Mouse (Mus musculus) bone marrow macrophage, adult 2 months (primary cell): Measurements from ENCODE around the gene Zfp568. TPM values are rescaled to one million over a fixed set of nuclear protein-coding genes. Genes with fewer than 3 reads are reported as not detected.

ENCODE experiments used
- H3K27ac ChIP-seq: 2 replicates; pipeline ENCODE4 v1.5.1; 2012; ENCODE audit warnings: low read depth, low read length; ENCODE audit not compliant: insufficient read depth
- H3K4me1 ChIP-seq: 2 replicates; pipeline ENCODE4 v1.6.1; 2012; ENCODE audit warnings: low read length; ENCODE audit not compliant: control insufficient read depth, insufficient read depth
- H3K4me3 ChIP-seq: 2 replicates; pipeline ENCODE4 v1.5.1; 2012; ENCODE audit warnings: mild to moderate bottlenecking, low read length, moderate library complexity; ENCODE audit not compliant: insufficient read depth
- CTCF ChIP-seq: IDR thresholded peaks from 2 replicates; pipeline ENCODE4 v1.5.1; 2012; ENCODE audit warnings: low read depth, mild to moderate bottlenecking, low read length, moderate library complexity
- POLR2A ChIP-seq: IDR thresholded peaks from 2 replicates; pipeline ENCODE4 v1.6.1; 2012; ENCODE audit warnings: mild to moderate bottlenecking, low read depth, low read length, borderline replicate concordance
- polyA plus RNA-seq: library from polyadenylated mRNA; stranded (reverse); fragments of >200 nt; gene quantifications from 2 replicates; pipeline ENCODE4 v1.2.4, GENCODE M21; 2012; ENCODE audit not compliant: missing spikeins, insufficient read depth, insufficient read length

Zfp568 gene
- polyA plus RNA-seq, 1 experiment: 3.6 TPM

DNA sequence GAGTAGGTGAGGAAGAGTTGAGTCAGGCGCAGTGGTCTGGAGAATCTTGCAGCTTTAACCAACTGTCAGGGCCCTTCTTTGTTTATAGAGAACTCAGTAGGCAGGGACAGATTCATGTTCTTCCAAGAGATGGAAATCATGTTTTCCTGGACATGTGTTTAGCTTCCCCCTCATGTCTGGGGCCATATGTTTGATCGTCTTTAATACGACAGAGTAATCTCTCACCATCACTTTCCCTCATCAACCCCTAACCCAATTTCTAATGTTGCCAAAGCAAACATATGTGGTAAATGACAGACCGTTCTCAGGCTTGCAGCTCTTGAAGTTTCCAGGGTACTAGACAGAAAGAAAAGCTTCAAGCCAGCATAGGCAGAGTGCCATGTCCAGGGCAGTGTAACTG is 64.4 kb downstream of the Zfp568 start:
- TF ChIP-seq POLR2A (no peak), CTCF (no peak)
- H3K4me3 ChIP-seq: no peak overlapping the region
- peaks cover 6% of the 10 kb centered on the region for H3K4me1 ChIP-seq
- H3K27ac ChIP-seq: no peak overlapping the region

DNA sequence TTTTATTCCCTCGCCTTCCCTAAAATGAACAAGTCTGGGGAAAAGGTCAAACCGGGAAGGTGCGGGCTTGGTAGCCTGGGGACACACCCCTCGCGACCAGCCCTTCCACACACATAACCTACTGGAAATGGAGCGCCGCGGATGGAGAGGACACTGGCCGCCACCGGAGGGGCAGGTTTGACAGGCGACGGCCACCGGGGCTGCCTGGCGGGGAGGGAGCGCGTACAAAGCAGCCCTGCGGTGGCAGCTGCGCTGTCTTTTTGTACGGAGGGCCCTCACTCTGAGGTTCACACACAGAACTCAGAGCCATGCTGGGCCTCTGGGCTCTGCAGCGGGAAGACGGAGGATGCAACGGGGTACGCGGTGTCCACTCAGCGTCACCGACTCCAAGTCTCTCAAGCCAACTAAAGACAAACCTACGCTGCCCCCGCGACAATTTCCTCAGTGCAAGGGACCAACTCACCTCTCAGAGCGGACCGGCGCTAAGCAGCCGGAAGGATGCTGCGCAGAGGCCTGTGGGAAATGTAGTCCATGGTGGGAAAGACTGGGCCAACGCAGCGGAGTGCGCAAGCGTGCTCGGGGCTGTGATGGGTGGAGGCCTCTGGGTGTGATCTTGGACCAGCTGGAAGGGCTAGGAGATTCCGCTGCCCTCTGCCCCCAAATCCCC is 67.3 kb downstream of the Zfp568 start, which contains the start of gene Zfp14:
Zfp14 (minus strand) TSS at position 499 of the 667 bp plus-strand sequence.
- Histone ChIP-seq H3K4me1 (no peaks in the 10 kb centered on the region), H3K4me3 (peak within 1 kb of the TSS; percentile 69), H3K27ac (no peak within 1 kb of the TSS)
- TF ChIP-seq POLR2A: no peak; the same call in 1 of the 2 replicates
- TF ChIP-seq CTCF: no peak

DNA sequence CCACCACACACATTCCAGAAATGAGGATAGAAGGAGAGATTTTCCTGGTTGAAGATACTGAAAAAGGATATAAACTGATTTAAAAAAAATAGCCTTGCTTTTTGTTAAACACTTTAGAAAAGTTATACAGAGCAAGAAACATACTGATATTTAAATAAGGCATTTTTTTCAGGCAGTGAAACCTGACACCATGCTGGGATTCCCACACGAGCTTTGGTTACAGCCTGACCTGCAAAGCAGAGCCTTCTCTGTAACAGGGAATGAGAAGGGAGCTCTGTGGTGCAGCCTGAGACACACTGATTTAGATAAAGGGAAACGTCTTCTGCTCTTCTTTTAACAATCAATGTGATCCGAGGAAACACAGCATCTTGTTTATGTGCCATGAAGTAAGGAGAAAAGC is 69.8 kb downstream of the Zfp568 start:
- TF ChIP-seq CTCF (no peak), POLR2A (no peak)
- Histone ChIP-seq H3K27ac (no peak overlapping the region), H3K4me1 (no peaks in the 10 kb centered on the region), H3K4me3 (no peak overlapping the region)

DNA sequence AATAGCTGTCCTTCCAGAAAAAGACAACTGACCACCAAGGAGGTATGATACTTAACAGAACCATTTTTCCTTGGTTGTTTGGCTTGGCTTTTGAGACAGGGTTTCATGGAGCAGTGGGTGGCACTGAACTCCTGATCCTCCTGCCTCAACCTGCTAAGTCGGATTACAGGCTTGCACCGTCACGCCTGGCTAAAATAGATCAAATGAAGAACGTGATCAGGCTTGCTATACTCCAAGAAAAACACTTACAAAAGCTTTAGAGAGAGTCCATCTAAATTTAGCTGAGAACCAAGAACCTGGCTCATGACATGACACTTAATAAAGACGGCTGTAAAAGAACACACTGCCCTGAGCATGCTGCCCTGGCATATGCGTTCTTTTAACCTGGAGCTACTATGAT is 76.6 kb downstream of the Zfp568 start:
- TF ChIP-seq POLR2A: no peak
- TF ChIP-seq CTCF: no peak
- Histone ChIP-seq H3K27ac (no peak overlapping the region), H3K4me3 (no peak overlapping the region), H3K4me1 (no peaks in the 10 kb centered on the region)

DNA sequence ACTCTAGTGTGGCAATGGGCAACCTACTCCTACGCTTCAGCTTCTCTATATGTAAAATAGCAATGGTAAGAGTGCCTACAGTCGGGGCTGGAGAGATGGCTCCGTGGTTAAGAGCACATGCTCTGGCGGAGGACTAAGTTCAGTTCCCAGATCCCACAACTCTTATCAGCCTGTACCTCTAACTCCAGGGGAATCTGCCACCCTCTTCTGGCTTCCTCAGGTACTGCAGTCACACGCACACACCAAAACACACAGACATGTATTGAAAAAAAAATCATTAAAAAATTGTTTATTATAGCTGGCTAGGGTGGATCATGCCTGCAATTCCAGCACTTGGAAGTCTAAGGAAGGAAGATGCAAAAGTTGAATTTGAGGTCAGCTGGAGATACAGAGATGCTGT is 78.7 kb downstream of the Zfp568 start:
- TF ChIP-seq POLR2A: no peak
- TF ChIP-seq CTCF: no peak

GRCm38 (mm10) chr7:30064622-30065021 is 80.9 kb downstream of the Zfp568 start:
- TF ChIP-seq CTCF (no peak), POLR2A (no peak)

More for the DNA sequence above, 78.7 kb downstream of the Zfp568 start:
- Histone ChIP-seq H3K27ac (no peak overlapping the region), H3K4me3 (no peak overlapping the region), H3K4me1 (no peaks in the 10 kb centered on the region)

DNA sequence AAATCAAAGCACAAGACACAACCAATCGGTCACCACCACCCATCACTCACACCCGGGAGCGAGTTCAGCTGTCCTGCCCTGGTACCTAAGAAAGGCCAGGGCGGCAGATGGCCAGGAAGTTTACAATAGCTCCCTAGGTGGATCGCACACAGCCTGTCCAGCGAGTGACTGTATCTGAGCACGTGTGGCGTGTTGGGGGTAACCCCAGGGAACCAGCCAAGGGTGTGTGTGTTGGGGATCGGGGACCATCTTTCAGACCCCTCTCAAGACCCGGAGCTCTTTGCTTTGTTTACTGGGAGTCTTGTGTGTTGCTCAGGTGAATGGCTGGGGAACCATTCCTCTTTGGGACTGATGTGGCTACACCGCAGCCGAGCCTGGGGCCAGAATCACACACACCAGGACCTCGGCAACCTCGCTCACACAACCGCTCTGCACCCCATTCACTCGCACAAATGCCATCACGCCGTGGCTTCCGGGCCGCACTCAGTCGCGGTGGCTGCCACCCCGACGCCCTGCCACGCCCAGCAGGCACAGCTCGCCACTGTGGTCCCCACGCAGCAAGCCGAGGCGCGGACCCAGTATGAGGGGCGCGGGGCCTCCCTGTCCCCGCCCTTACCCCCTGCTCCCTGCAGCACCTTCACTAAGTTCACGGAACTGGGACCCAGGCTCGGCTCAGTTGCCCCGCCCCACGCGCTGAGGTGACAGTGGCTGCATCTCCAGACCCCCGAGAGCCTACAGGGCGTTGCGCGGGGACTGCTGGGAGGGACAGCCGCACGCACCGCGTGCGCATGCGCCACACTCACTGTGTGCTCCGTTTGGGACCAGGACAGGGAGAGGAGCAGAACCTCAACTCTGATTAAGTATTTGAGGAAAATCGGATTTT is 88.6 kb downstream of the Zfp568 start, which contains the start of gene Zfp82:
Zfp82 (minus strand) TSS at position 755 of the 883 bp plus-strand sequence.
- Histone ChIP-seq H3K27ac (peak within 1 kb of the TSS; percentile 11; the same call in 1 of the 2 replicates), H3K4me3 (peak within 1 kb of the TSS; percentile 83), H3K4me1 (no peaks in the 10 kb centered on the region)
- TF ChIP-seq CTCF: 0 out of 2 replicates have a peak, but pooled peaks have one; percentile 10
- TF ChIP-seq POLR2A: no peak

More at GRCm38 (mm10) chr7:30064622-30065021, 80.9 kb downstream of the Zfp568 start:
- Histone ChIP-seq H3K27ac (no peak overlapping the region), H3K4me3 (no peak overlapping the region), H3K4me1 (no peaks in the 10 kb centered on the region)

Other genes with a start within 250 kb of the Zfp568 start
- gene Zfp84, start 215.4 kb upstream of the Zfp568 start, polyA plus RNA-seq: 10.3 and 12.5 TPM in 2 replicates
- 1.4 and 2.6 TPM in 2 replicates for gene Zfp30, start 200.0 kb upstream of the Zfp568 start, polyA plus RNA-seq
- 7.9 and 9.5 TPM in 2 replicates for gene Zfp790, start 167.8 kb upstream of the Zfp568 start, polyA plus RNA-seq
- gene Zfp940, start 130.3 kb upstream of the Zfp568 start, polyA plus RNA-seq: 1.4 and 2.1 TPM in 2 replicates
- gene Zfp420, start 124.0 kb upstream of the Zfp568 start, polyA plus RNA-seq: 4.8 and 5.7 TPM in 2 replicates
- 3.5 and 3.8 TPM in 2 replicates for gene Zfp27, start 77.4 kb upstream of the Zfp568 start, polyA plus RNA-seq
- gene Zfp383, start 75.7 kb upstream of the Zfp568 start, polyA plus RNA-seq: 3.1 and 3.8 TPM in 2 replicates
- 7.2 and 8.6 TPM in 2 replicates for gene Zfp74, start 29.9 kb upstream of the Zfp568 start, polyA plus RNA-seq
- gene Zfp14, start 67.4 kb downstream of the Zfp568 start, polyA plus RNA-seq: 4.1 and 5.0 TPM in 2 replicates
- gene Zfp82, start 88.9 kb downstream of the Zfp568 start, polyA plus RNA-seq: 3.9 and 4.6 TPM in 2 replicates
- not detected in 2 replicates for gene Gm26920, start 106.5 kb downstream of the Zfp568 start, polyA plus RNA-seq
- 1.6 and 2.8 TPM in 2 replicates for gene Zfp566, start 106.6 kb downstream of the Zfp568 start, polyA plus RNA-seq
- gene Zfp260, start 110.8 kb downstream of the Zfp568 start, polyA plus RNA-seq: 40.2 and 49.9 TPM in 2 replicates
- gene Zfp382, start 138.0 kb downstream of the Zfp568 start, polyA plus RNA-seq: 7.7 and 8.9 TPM in 2 replicates
- gene Zfp146, start 185.8 kb downstream of the Zfp568 start, polyA plus RNA-seq: 19.9 and 22.9 TPM in 2 replicates
- 8.0 and 14.3 TPM in 2 replicates for gene Cox7a1, start 200.2 kb downstream of the Zfp568 start, polyA plus RNA-seq
- gene Capns1, start 214.9 kb downstream of the Zfp568 start, polyA plus RNA-seq: 501 and 572 TPM in 2 replicates
- 47.6 and 50.3 TPM in 2 replicates for gene Polr2i, start 248.0 kb downstream of the Zfp568 start, polyA plus RNA-seq
- 83.3 and 108 TPM in 2 replicates for gene Tbcb, start 248.3 kb downstream of the Zfp568 start, polyA plus RNA-seq